Mouse (Mus musculus) hindbrain, embryonic 13.5 days (tissue): ENCODE measurements around the gene Gng4. TPM values are rescaled to one million over a fixed set of nuclear protein-coding genes. Genes with fewer than 3 reads are reported as not detected.
"Not testable (repeated sequence)": the region's sequence is repeated elsewhere in the genome, so short reads cannot be mapped to it uniquely, and the experiment has no call there.

Experiments used
- ATAC-seq: fragments of 200-750 bp; cut with Nextera tagmentation; 2 replicates; pipeline ENCODE4 v1.8.0; 2017; ENCODE audit warnings: moderate TSS enrichment; ENCODE audit not compliant: low FRiP score
- H3K27ac ChIP-seq: fragments of 300-500 bp; sonication (generic); 2 replicates; pipeline ENCODE4 v1.5.1; 2015; ENCODE audit warnings: inconsistent platforms, mild to moderate bottlenecking, moderate library complexity
- H3K27me3 ChIP-seq: fragments of 300-500 bp; sonication (generic); 2 replicates; pipeline ENCODE4 v1.6.1; 2015; ENCODE audit warnings: mild to moderate bottlenecking, inconsistent platforms
- H3K36me3 ChIP-seq: fragments of 300-500 bp; sonication (generic); 2 replicates; pipeline ENCODE4 v1.6.1; 2015; ENCODE audit warnings: mild to moderate bottlenecking, inconsistent platforms
- H3K4me1 ChIP-seq: fragments of 300-500 bp; sonication (generic); replicated peaks from 2 replicates; pipeline ENCODE4 v1.6.1; 2015; ENCODE audit warnings: inconsistent platforms
- H3K4me2 ChIP-seq: fragments of 300-500 bp; sonication (generic); 2 replicates; pipeline ENCODE4 v1.6.1; 2015; ENCODE audit warnings: inconsistent platforms, mild to moderate bottlenecking, moderate library complexity
- H3K4me3 ChIP-seq: fragments of 300-500 bp; sonication (generic); 2 replicates; pipeline ENCODE4 v1.5.1; 2015; ENCODE audit warnings: mild to moderate bottlenecking, inconsistent platforms
- H3K9ac ChIP-seq: fragments of 300-500 bp; sonication (generic); 2 replicates; pipeline ENCODE4 v1.6.1; 2015; ENCODE audit warnings: mild to moderate bottlenecking, inconsistent platforms
- H3K9me3 ChIP-seq: fragments of 300-500 bp; sonication (generic); 2 replicates; pipeline ENCODE4 v1.6.1; 2016; ENCODE audit warnings: inconsistent platforms
- WGBS: fragments of 180-500 bp; shearing (Covaris S2); methylation state at CpG from one replicate; pipeline ENCODE4 v1.1.7; 2015; 5-methylcytosine and 5-hydroxymethylcytosine counted together
- polyA plus RNA-seq: library from polyadenylated mRNA; unstranded; fragments of >200 nt; fragmentation: Nextera tagmentation; extraction: Ambion mirVana; gene quantifications from 2 replicates; pipeline ENCODE4 v1.2.1, GENCODE M21; 2015

Gene Gng4
- polyA plus RNA-seq, 1 experiment from 2014 or later = 22.2 TPM

GRCm38 (mm10) chr13:13784981-13785783, 1.3 kb downstream of the Gng4 start:
- peak; percentile 23; the same call in 1 of the 2 replicates for ATAC-seq

GRCm38 (mm10) chr13:13786971-13787370, 3.1 kb downstream of the Gng4 start:
- 85% methylated on average over 6 of the region's 6 CpGs for WGBS
- peaks cover 31% of the 10 kb centered on the region for H3K4me1 ChIP-seq
- no peak overlapping the region for H3K4me3 ChIP-seq
- no peak overlapping the region for H3K27ac ChIP-seq
- no peak overlapping the region for H3K9ac ChIP-seq
- no peak for ATAC-seq
- no peaks in the 10 kb centered on the region for H3K9me3 ChIP-seq
- H3K27me3 ChIP-seq = peaks cover 41% of the 10 kb centered on the region
- H3K36me3 ChIP-seq = no peaks in the 10 kb centered on the region
- no peak overlapping the region for H3K4me2 ChIP-seq

More at GRCm38 (mm10) chr13:13784981-13785783, 1.3 kb downstream of the Gng4 start:
- Histone ChIP-seq H3K36me3 (no peaks in the 10 kb centered on the region), H3K4me3 (peak overlapping the region; percentile 65), H3K4me1 (peaks cover 31% of the 10 kb centered on the region), H3K27me3 (peaks cover 50% of the 10 kb centered on the region), H3K9me3 (no peaks in the 10 kb centered on the region), H3K9ac (peak overlapping the region; percentile 78), H3K4me2 (peak overlapping the region; percentile 87), H3K27ac (peak overlapping the region; percentile 19; the same call in 1 of the 2 replicates)
- 1% methylated on average over 30 of the region's 30 CpGs for WGBS

- Histone ChIP-seq H3K4me3 (no peak overlapping the region), H3K36me3 (no peaks in the 10 kb centered on the region), H3K4me2 (no peak overlapping the region), H3K27ac (no peak overlapping the region), H3K27me3 (peaks cover 33% of the 10 kb centered on the region), H3K9me3 (no peaks in the 10 kb centered on the region), H3K9ac (no peak overlapping the region), H3K4me1 (peaks cover 31% of the 10 kb centered on the region)
- ATAC-seq = no peak
- 89% methylated on average over 4 of the region's 4 CpGs for WGBS
These were observed 4.2 kb downstream of the Gng4 start for GRCm38 (mm10) chr13:13788070-13788469.

DNA sequence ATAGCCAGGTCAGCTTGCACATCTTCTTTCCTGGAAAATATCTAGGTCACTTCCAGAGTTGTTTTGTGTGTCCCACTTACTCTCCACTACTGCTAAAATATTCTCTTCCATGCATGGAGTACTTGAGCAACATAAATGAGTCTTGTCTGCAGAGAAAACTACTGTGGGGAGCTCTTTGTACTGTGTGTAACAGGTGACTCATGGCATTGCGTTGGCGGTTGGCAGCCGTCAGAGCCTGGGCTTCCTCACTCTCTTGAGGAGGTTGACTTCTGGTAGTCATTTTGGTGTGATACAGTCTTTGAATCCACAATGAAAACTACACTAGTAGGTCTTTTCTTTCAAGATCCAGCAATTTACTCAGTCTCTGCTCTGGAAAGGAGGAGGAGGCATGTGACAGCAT, 8.1 kb downstream of the Gng4 start:
- Histone ChIP-seq H3K4me2 (no peak overlapping the region), H3K9me3 (no peaks in the 10 kb centered on the region), H3K4me1 (no peaks in the 10 kb centered on the region), H3K27me3 (0 out of 2 replicates have a peak, but pooled peaks cover under 1% of the 10 kb centered on the region), H3K27ac (no peak overlapping the region), H3K36me3 (no peaks in the 10 kb centered on the region), H3K9ac (no peak overlapping the region), H3K4me3 (no peak overlapping the region)
- no peak for ATAC-seq
- 93% methylated on average over 3 of the region's 3 CpGs for WGBS

DNA sequence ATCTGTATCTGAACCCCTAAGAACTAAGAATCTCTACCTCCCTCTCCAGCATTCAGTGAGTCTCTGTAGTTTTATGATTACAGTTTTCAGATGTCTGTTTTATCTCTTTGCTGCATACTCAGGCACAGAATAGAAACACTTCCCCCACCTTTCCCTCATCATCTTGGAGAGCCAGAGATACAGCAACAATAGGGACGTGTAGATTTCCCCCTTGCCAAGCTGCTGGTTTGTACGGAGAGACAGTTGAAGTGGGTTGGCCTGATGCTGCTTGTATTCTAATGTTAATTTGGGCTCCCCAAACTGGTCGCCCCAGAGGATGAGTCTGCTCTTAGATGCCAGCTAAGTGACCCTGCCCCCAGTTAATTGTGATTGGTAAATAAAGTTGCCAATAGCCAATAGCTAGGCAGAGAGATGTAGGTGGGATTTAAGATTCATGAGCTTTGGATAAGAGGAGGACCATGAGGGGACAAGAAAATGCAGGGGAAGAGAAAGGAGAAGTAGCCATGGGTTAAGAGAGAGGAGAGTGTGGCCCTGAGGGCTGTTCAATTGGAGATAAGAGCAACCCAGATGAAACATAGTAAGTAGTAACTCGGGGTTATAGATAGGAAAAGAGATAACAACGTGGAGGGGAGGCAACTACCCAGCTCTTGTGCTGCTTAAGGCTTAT, 11.4 kb downstream of the Gng4 start:
- Histone ChIP-seq H3K36me3 (no peaks in the 10 kb centered on the region), H3K9me3 (no peaks in the 10 kb centered on the region), H3K4me3 (no peak overlapping the region), H3K27ac (no peak overlapping the region), H3K4me2 (no peak overlapping the region), H3K4me1 (no peaks in the 10 kb centered on the region), H3K9ac (no peak overlapping the region), H3K27me3 (no peaks in the 10 kb centered on the region)
- no peak for ATAC-seq
- 24% methylated on average over 5 of the region's 5 CpGs for WGBS

DNA sequence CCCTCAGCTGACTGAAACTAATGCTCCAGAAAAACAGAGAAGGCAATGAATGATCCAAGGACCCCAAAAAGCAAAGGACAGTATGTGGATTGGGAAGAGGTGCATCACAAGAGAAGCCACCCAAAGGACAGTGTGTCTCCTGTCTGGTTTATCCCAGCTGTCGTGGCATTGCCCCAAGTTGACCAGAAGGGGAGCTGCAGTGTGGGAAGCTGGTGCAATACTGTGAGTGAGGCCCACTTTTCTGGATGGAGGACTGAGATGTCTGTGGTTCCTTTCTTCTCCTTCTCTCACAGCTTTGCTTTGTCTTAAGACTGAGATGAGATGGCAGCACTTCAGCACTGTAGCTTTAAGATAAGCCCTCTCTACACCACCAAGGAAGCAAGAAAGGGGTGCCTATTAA, 12.2 kb downstream of the Gng4 start:
- Histone ChIP-seq H3K4me1 (no peaks in the 10 kb centered on the region), H3K9me3 (no peaks in the 10 kb centered on the region)

GRCm38 (mm10) chr13:13797816-13798215, 14.0 kb downstream of the Gng4 start:
- not testable (repeated sequence) for ATAC-seq, H3K9me3 ChIP-seq, H3K9ac ChIP-seq, H3K36me3 ChIP-seq, H3K4me2 ChIP-seq, H3K4me1 ChIP-seq, H3K4me3 ChIP-seq, H3K27me3 ChIP-seq, H3K27ac ChIP-seq
- whole genome bisulfite sequencing = 93% methylated on average over 12 of the region's 12 CpGs

More for the DNA sequence above, 12.2 kb downstream of the Gng4 start:
- Histone ChIP-seq H3K4me2 (no peak overlapping the region), H3K9ac (no peak overlapping the region), H3K36me3 (no peaks in the 10 kb centered on the region), H3K4me3 (no peak overlapping the region), H3K27me3 (no peaks in the 10 kb centered on the region), H3K27ac (no peak overlapping the region)
- 76% methylated on average over 1 of the region's 1 CpGs for WGBS
- ATAC-seq = no peak

- Histone ChIP-seq H3K27ac (no peak overlapping the region), H3K4me3 (no peak overlapping the region), H3K4me2 (no peak overlapping the region), H3K4me1 (no peaks in the 10 kb centered on the region), H3K36me3 (no peaks in the 10 kb centered on the region), H3K9me3 (no peaks in the 10 kb centered on the region), H3K27me3 (no peaks in the 10 kb centered on the region), H3K9ac (no peak overlapping the region)
- WGBS = 81% methylated on average over 8 of the region's 8 CpGs
- ATAC-seq = no peak
These were observed 14.9 kb downstream of the Gng4 start for GRCm38 (mm10) chr13:13798775-13799174.

DNA sequence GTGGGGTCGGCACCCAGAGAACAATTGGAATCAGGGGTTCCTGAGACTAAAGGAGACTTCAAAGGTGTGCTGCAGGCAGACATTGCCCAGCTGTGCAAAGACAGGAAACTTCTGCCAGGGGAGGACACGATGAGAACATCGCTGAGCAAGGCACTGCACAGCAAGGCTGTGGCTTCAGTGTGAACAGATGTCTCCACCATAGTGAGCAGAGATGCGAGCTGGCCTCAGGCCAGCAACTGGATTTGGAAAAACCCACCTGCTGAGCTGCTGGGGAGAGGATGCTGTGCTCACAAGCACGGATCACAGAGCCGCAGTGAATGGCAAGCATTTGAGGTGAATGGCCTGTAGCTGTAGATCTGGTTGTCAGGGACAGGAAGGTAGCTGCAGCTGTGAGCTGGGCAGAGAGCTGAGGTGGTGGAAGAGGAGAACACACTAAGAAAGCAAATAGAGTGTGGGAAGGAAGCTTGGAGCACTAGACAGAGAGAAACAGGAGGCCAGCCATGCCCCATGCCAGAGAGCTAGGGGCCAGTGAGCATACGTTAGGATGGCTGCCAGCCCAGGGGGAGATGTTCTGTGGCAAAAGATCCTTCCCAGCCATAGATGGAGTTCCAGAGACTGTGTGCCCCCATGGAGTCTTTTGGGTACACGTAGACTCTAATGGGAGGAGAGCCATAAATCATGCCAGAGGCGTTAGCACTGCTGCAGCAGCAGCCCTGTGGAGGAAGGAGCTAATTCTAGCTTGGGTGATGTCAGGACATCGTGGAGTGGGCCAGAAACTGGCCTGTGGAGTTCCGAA, 24.7 kb downstream of the Gng4 start:
- WGBS = 34% methylated on average over 11 of the region's 11 CpGs
- peak; percentile 78 for ATAC-seq
- Histone ChIP-seq H3K36me3 (no peaks in the 10 kb centered on the region), H3K9ac (no peak overlapping the region), H3K27ac (no peak overlapping the region), H3K9me3 (no peaks in the 10 kb centered on the region), H3K4me1 (peaks cover 11% of the 10 kb centered on the region), H3K4me3 (no peak overlapping the region), H3K4me2 (no peak overlapping the region), H3K27me3 (no peaks in the 10 kb centered on the region)

DNA sequence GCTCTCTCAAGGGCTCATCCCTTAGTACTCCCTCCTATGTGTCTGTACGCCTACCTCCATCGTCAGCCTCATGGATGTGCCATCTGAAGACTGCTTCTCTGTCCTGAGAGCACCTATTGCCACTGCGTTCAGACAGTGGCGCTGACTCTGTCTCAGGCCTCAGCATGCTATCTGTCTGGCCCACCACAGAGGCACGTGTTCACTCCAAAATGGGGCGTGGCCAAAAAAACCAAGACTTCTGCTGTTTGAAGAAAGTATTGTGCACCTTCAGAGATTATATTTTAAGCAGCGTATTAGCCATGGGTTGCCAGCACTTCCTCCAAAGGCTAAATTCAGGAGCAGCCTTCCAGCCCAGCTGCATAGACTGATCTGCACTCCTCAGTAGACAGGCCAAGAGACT, 27.0 kb downstream of the Gng4 start:
- Histone ChIP-seq H3K36me3 (no peaks in the 10 kb centered on the region), H3K27ac (no peak overlapping the region), H3K4me2 (no peak overlapping the region), H3K4me3 (no peak overlapping the region), H3K9ac (no peak overlapping the region), H3K9me3 (no peaks in the 10 kb centered on the region), H3K4me1 (peaks cover 11% of the 10 kb centered on the region), H3K27me3 (no peaks in the 10 kb centered on the region)
- ATAC-seq = no peak
- 90% methylated on average over 7 of the region's 7 CpGs for WGBS

DNA sequence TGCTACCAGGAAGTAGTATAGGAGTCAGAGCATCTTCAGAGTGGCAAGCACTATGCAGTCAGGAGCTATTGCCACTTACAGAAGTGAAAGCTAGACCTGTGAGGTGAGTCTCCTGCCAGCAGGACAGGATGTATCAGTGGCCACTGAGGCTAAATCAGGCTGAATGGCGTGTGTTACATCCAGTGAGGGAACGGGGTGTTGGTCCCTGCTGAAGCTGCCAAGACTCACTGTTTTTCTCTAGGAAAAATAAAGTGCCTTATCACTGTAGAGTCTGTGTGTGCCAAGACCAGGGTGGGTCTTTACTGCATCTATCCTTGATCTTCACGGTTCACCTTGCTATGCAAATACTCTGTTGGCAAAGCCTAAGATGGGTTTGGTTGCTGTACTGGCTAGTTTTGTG, 34.8 kb downstream of the Gng4 start:
- Histone ChIP-seq H3K27ac (no peak overlapping the region), H3K9me3 (no peaks in the 10 kb centered on the region), H3K9ac (no peak overlapping the region), H3K36me3 (no peaks in the 10 kb centered on the region), H3K4me2 (no peak overlapping the region), H3K4me3 (no peak overlapping the region), H3K27me3 (no peaks in the 10 kb centered on the region), H3K4me1 (no peaks in the 10 kb centered on the region)
- 91% methylated on average over 3 of the region's 3 CpGs for WGBS
- ATAC-seq = no peak
